Mouse (Mus musculus) brain, adult 2 months (tissue): ENCODE measurements at regions not wholly inside any gene's neighbourhood (a gene's known extent, or its start where the extent isn't known, plus 50 kb on each side); places are given as distances from the start of the nearest gene placed in this dataset.

Source experiments
- DNase-seq: peaks from one replicate; pipeline ENCODE4 v3.0.0; 2011; ENCODE audit warnings: low read depth, low spot score

- no peak for DNase-seq
Measured at GRCm38 (mm10) chr3:70783142-70783541, 775.7 kb downstream of the Otol1 start.

- peak; percentile 82 for DNase-seq
Measured at GRCm38 (mm10) chr3:70802230-70802629, 794.8 kb downstream of the Otol1 start.

GRCm38 (mm10) chr3:70803411-70803810, 796.0 kb downstream of the Otol1 start:
- peak; percentile 6 for DNase-seq

- DNase-seq: peak; percentile 22
Measured at GRCm38 (mm10) chr3:70803885-70804284, 796.5 kb downstream of the Otol1 start.

GRCm38 (mm10) chr3:70807170-70807569, 799.8 kb downstream of the Otol1 start:
- DNase-seq: no peak
